Comparison of ENCODE assay signal across 9 mouse cellular contexts in genomic region chr16:84583323-84583722, GRCm38 (mm10).
DNase-seq lines count a peak whose midpoint lies in the region; ATAC-seq and TF ChIP-seq lines count a peak whose summit lies in the region.
"Had no signal": no experiment of that assay in that cellular context is flagged by ENCODE, and none has a peak within 500 bp of the region (broad histone marks: within the 10 kb centered on the region; RNA-seq: fewer than 3 reads in every experiment).

No protein-coding gene starts in this region.

- H3K27me3 ChIP-seq in liver, embryonic 15.5 days: no peaks in the 10 kb centered on the region
- H3K27me3 ChIP-seq: embryonic facial prominence, embryonic 13.5 days had no signal

- H3K4me2 ChIP-seq in liver, embryonic 15.5 days: peak overlapping the region; percentile 37
- H3K4me2 ChIP-seq: embryonic facial prominence, embryonic 13.5 days had no signal

- H3K4me1 ChIP-seq in liver, embryonic 15.5 days (replicated peaks): no peaks in the 10 kb centered on the region

- no peaks in the 10 kb centered on the region for H3K36me3 ChIP-seq in liver, embryonic 15.5 days (replicated peaks)
- H3K36me3 ChIP-seq: embryonic facial prominence, embryonic 13.5 days had no signal

- no peaks in the 10 kb centered on the region for H3K9me3 ChIP-seq in liver, embryonic 15.5 days (replicated peaks)
- H3K9me3 ChIP-seq: embryonic facial prominence, embryonic 13.5 days had no signal

- no peak for ATAC-seq in liver, embryonic 15.5 days (ENCODE audit: insufficient read depth)
- ATAC-seq in erythroblast, adult 5-6 weeks (replicated peaks; ENCODE audit: low FRiP score, poor library complexity, severe bottlenecking): no peak

- intact Hi-C loops in left cerebral cortex, postnatal 36 days (cut with DNase I): no loop called here
- intact Hi-C loops in gastrocnemius, adult 2 months (cut with DNase I): no loop called here

- H3K9ac ChIP-seq in liver, embryonic 15.5 days: no peak overlapping the region
- H3K9ac ChIP-seq: embryonic facial prominence, embryonic 13.5 days had no signal

- no peak for TF ChIP-seq CTCF in gastrocnemius, adult 2 months (IDR thresholded peaks at IDR 0.05)

- DNase-seq in left cerebral cortex, adult 9 months (ENCODE audit: low spot score in 2 of 2): peak; percentile 14 to 34
- no peak for DNase-seq in left cerebral cortex, postnatal 36 days (ENCODE audit: low spot score in 2 of 2)
- DNase-seq in R1 (ENCODE audit: low read depth, low spot score): peak; percentile 41
- peak; percentile 41 for DNase-seq in telencephalon, adult 2 months (ENCODE audit: low read depth, low spot score)
- DNase-seq in gastrocnemius, postnatal 4 days (ENCODE audit: low spot score in 2 of 2): no peak
- no peak for DNase-seq in gastrocnemius, adult 2 months

- 22% methylated on average over 7 of the region's 7 CpGs for WGBS in liver, embryonic 15.5 days (ENCODE audit: insufficient replicate concordance)

- H3K4me3 ChIP-seq in liver, embryonic 15.5 days (replicated peaks): no peak overlapping the region; the same call in 1 of the 2 replicates
- H3K4me3 ChIP-seq in gastrocnemius, adult 2 months: no peak overlapping the region
- H3K4me3 ChIP-seq: embryonic facial prominence, embryonic 13.5 days had no signal

- H3K27ac ChIP-seq in liver, embryonic 15.5 days (replicated peaks): no peak overlapping the region
- H3K27ac ChIP-seq in gastrocnemius, adult 2 months: no peak overlapping the region
- H3K27ac ChIP-seq: embryonic facial prominence, embryonic 13.5 days had no signal

Comparison
In these comparisons a context has a peak if more than half of its experiments do, and no peak if none do; other contexts are left out.
1. DNase-seq: peak in left cerebral cortex, adult 9 months (2 of 2), R1 (single experiment) and telencephalon, adult 2 months (single experiment); none in left cerebral cortex, postnatal 36 days (0 of 2), gastrocnemius, postnatal 4 days (0 of 2) and gastrocnemius, adult 2 months (single experiment).